Mouse (Mus musculus) CD4-positive helper T cell, adult 2 months (primary cell): ENCODE results near the gene Drap1.
A peak's percentile ranks its signal among the peaks of the same experiment; 100 is the strongest.

Experiments used
- DNase-seq: peaks from one replicate; pipeline ENCODE4 v3.0.0-alpha.2; 2012; ENCODE audit warnings: low read depth, missing footprints, low spot score

Drap1 gene

GRCm38 (mm10) chr19:5449673-5450072, 24.9 kb upstream of the Drap1 start:
- no peak for DNase-seq

GRCm38 (mm10) chr19:5448354-5449150, 23.8 kb upstream of the Drap1 start:
- peak; percentile 53 for DNase-seq

GRCm38 (mm10) chr19:5447515-5448353, 23.0 kb upstream of the Drap1 start, which contains the start of gene Fosl1:
TSS of gene Fosl1 (plus strand) at chr19:5447547.
- DNase-seq: peak; percentile 92

GRCm38 (mm10) chr19:5445747-5446146, 21.0 kb upstream of the Drap1 start:
- DNase-seq: no peak

- DNase-seq: no peak
Observed at GRCm38 (mm10) chr19:5444954-5445353, 20.2 kb upstream of the Drap1 start.

- DNase-seq: no peak
Observed at GRCm38 (mm10) chr19:5444371-5444908, 19.7 kb upstream of the Drap1 start.

- DNase-seq: no peak
Observed at GRCm38 (mm10) chr19:5433951-5434350, 9.2 kb upstream of the Drap1 start.

- DNase-seq: peak; percentile 73
Observed at GRCm38 (mm10) chr19:5432992-5433852, 8.4 kb upstream of the Drap1 start.

GRCm38 (mm10) chr19:5431911-5432464, 7.2 kb upstream of the Drap1 start:
- DNase-seq: peak; percentile 32

GRCm38 (mm10) chr19:5430408-5430807, 5.6 kb upstream of the Drap1 start:
- DNase-seq: no peak

GRCm38 (mm10) chr19:5429806-5430205, 5.0 kb upstream of the Drap1 start:
- DNase-seq: no peak

GRCm38 (mm10) chr19:5429219-5429618, 4.4 kb upstream of the Drap1 start:
- no peak for DNase-seq

- DNase-seq: peak; percentile 56
Observed at GRCm38 (mm10) chr19:5428083-5428482, 3.3 kb upstream of the Drap1 start.

GRCm38 (mm10) chr19:5426640-5427290, 2.0 kb upstream of the Drap1 start:
- DNase-seq: no peak

- DNase-seq: no peak
Observed at GRCm38 (mm10) chr19:5425906-5426565, 1.3 kb upstream of the Drap1 start.

GRCm38 (mm10) chr19:5424092-5424781, 542 bp downstream of the Drap1 start:
- DNase-seq: peak; percentile 67

- DNase-seq: no peak
Observed at GRCm38 (mm10) chr19:5423561-5423960, 1.2 kb downstream of the Drap1 start.

GRCm38 (mm10) chr19:5422895-5423443, 1.8 kb downstream of the Drap1 start:
- no peak for DNase-seq

GRCm38 (mm10) chr19:5422267-5422666, 2.5 kb downstream of the Drap1 start:
- DNase-seq: no peak
